Mouse (Mus musculus): ENCODE data around the gene Slc6a1.

The Slc6a1 gene

GRCm38 (mm10) chr6:114282469-114283277, at the start of gene Slc6a1:
TSS of gene Slc6a1 (plus strand) at chr6:114282635.
- DNase-seq (ENCODE audit: low read depth, low spot score), result peak; percentile 81

DNA sequence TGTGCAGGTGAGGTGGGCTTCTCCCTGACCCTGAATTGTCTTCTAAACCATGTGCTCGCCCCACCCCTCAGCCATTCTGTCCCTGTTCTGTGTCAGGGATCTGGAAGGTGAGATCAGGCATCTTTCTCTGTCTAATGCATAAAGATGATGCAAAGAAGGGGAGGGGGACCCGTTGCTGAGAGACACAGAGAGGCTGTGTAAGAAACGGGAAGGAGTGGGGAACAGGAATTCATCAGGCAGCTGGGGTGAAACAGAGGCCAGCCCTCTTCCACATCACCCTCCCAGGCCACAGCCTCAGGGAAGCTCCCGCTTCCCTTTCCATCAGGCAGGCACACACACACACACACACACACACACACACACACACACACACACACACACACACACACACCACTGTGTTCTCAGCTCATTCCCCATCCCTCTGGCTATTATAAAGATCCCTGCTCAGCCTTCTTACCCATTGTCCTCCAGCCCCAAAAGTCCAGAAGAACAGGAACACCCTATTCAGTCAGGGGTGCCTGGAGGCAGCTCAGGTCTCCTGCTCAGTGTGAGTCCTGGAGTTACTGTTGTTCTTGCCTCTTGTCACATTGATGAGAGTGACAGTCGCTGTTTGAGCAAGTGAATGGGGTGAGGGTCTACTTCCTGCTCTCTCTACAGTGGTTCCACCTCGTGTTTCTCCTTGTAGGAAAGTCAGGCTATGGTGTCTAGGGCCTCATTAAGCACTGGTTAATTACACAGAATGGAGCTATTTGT, 43.4 kb upstream of the Slc6a1 start:
- peak; percentile 53 for DNase-seq (ENCODE audit: low read depth, low spot score)

DNA sequence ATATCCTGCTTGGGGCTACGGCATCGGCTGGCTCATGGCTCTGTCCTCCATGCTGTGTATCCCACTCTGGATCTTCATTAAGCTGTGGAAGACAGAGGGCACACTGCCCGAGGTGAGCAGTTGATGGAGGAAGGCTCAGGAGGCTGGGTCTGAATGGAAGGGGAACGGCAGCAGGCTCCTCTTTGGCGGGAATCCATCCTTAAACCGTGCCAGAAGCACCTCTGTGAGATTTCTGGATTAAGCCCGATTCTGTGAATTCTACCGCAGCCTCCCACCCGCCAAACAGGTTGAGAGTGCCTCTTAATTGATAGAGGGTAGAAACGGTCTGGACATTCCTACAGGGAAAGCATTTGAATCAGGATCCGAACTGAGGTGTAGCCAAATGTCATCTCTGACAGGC, 36.8 kb upstream of the Slc6a1 start:
- DNase-seq (ENCODE audit: low read depth, low spot score), result no peak

GRCm38 (mm10) chr6:114250311-114250710, 32.1 kb upstream of the Slc6a1 start:
- peak; percentile 82 for DNase-seq (ENCODE audit: low read depth, low spot score)

DNA sequence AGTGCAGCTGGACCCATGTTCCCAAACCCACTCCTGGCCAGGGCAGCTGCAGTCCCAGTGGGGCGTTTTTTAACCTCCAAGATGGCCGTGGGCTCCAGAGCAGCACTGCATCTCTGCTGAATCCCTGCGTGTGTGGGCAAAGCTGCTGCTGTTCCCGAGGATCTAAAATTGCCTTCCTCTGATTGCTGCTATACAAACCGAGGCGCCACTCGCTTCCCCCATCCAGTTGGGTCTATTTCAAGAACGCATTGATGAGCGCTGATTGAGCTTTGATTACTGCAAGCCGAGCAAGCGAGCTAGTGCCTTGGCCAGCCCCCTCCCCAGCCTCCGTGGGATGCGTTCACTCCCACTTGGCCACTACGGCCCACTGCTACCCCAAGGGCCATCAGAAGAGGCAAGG, 27.5 kb upstream of the Slc6a1 start:
- peak; percentile 80 for DNase-seq (ENCODE audit: low read depth, low spot score)

DNA sequence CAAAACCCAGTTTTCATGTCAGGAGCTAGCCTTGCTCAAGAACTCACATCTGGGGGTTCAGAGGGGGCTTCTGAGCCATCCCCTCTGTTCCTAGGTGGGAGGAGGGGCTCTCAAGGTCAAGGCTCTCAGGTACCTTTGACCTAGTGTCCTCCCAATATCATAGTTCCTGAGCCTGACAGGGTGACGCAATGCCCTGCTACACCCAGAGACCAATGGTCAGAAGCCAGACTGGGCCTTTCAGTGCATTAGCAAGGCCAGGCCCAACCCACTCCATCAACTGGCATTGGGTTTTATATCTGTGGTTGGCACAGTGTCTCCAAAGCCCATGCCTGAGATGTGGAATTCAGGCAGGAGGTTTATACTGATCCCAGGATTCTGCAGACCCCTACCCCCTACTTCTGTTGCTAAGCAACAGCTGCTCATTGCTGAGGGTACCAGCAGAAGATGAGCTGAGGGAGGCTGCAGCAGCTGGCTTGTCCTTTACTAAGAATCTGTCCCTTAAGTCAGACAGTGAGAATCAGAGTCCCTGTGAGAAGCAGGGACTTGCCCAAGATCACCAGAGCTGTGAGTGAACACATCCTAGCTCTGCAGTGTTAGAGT, 24.6 kb upstream of the Slc6a1 start:
- DNase-seq (ENCODE audit: low read depth, low spot score), result no peak

- no peak for DNase-seq (ENCODE audit: low read depth, low spot score)
Observed at GRCm38 (mm10) chr6:114258661-114259193, 23.7 kb upstream of the Slc6a1 start.

- peak; percentile 37 for DNase-seq (ENCODE audit: low read depth, low spot score)
Observed at GRCm38 (mm10) chr6:114261609-114262008, 20.8 kb upstream of the Slc6a1 start.

DNA sequence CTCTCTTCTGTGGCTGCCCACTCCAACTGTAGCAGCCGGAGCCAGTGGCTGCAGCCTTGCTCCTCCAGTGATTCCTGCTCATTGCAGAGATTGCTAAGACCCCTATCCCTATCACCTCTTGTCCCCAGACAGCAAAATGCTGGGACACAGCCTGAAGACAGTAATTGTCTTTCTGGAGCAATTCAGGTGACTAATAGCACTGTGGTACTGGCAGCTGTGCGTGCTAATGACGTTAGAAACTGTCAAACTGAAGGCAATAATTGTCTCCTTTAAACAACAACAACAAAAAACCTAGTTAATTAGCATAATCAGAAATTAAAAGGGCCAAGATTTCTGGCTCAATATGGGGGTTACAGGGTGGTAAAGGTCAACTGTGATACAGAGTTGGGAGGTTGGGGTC, 18.4 kb upstream of the Slc6a1 start:
- DNase-seq (ENCODE audit: low read depth, low spot score), result no peak

- peak; percentile 26 for DNase-seq (ENCODE audit: low read depth, low spot score)
Observed at GRCm38 (mm10) chr6:114264426-114264825, 18.0 kb upstream of the Slc6a1 start.

- DNase-seq (ENCODE audit: low read depth, low spot score), result no peak
Observed at GRCm38 (mm10) chr6:114266273-114266672, 16.2 kb upstream of the Slc6a1 start.

DNA sequence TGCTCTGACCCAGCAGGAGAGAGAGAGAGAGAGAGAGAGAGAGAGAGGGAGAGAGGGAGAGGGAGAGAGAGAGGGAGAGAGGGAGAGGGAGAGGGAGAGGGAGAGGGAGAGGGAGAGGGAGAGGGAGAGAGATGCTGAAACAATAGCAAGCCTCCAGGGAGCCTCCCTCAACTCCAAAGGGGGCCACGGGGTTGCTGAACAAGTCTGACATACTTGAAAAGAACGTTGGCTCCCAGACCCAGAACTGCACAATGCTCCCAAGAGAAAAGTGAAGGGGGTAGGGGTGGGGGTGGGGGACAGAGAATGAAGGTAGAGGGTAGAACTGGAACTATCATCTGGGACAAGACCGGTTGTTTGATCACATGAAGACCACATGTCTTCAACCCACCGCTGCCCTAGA, 14.5 kb upstream of the Slc6a1 start:
- no peak for DNase-seq (ENCODE audit: low read depth, low spot score)

DNA sequence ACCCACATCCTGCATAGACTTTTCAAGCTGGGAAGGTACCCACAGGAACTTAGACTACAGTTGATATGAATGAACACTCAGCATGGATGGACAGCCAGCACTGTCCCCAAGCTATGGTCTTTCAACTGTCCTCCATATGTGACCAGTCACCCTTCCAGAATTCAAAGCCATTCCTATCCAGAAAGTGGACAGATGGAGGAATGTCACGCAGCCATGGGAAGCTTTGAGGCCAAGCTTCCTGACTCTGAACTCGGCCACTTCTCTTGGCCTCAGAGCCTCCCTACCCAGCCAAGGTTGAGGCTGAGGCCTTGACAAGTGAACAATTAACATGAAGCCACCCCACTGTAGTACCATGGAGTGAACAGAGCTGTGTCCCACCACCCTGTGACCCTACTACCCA, 12.8 kb upstream of the Slc6a1 start:
- peak; percentile 72 for DNase-seq (ENCODE audit: low read depth, low spot score)

DNA sequence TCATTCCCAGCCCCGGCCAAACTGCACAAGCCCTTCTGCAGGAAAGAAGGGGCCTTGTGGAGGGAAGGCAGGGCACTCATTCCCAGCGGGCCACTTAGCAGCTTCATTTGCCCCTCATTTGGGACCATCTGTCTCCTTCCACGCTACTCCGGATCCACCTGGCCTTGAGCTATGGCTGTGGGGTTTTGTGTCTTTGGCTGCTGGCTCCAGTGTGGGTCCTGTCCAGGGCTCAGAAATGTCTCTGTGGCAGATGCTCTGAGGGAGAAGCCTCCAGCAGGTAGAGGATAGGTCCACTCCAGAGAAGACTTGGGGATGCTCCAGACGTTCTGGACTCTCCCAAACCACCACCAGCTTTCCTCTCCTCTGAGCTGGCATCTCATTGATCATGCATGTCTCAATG, 11.6 kb upstream of the Slc6a1 start:
- peak; percentile 53 for DNase-seq (ENCODE audit: low read depth, low spot score)

- DNase-seq (ENCODE audit: low read depth, low spot score), result peak; percentile 82
Observed at GRCm38 (mm10) chr6:114272279-114272678, 10.2 kb upstream of the Slc6a1 start.

GRCm38 (mm10) chr6:114273997-114274728, 8.3 kb upstream of the Slc6a1 start:
- no peak for DNase-seq (ENCODE audit: low read depth, low spot score)

GRCm38 (mm10) chr6:114275800-114276199, 6.6 kb upstream of the Slc6a1 start:
- no peak for DNase-seq (ENCODE audit: low read depth, low spot score)

DNA sequence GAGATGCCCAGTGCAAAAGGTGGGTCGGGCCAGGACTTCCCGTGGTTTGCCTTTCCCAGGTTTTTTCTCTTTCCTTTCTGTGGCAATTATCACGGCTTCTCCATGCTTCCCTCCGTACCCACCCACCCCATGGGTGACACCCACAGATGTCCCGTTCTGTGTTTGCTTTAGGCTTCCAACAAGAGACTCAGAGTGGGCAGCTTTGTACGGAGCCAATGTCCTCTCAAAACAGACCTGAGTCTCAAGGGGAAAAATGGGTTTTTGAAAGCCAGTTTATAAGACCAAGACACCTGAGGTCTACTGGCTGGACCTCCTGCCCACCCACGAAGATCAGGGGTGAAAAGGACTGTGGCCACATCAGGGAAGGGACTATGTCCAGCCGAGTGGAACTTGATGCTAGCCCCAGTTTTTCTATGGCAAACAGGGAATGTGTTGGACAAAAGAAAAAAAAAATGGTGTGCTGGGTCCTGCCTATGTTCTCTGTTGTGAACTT, 889 bp downstream of the Slc6a1 start:
- DNase-seq (ENCODE audit: low read depth, low spot score), result no peak

DNA sequence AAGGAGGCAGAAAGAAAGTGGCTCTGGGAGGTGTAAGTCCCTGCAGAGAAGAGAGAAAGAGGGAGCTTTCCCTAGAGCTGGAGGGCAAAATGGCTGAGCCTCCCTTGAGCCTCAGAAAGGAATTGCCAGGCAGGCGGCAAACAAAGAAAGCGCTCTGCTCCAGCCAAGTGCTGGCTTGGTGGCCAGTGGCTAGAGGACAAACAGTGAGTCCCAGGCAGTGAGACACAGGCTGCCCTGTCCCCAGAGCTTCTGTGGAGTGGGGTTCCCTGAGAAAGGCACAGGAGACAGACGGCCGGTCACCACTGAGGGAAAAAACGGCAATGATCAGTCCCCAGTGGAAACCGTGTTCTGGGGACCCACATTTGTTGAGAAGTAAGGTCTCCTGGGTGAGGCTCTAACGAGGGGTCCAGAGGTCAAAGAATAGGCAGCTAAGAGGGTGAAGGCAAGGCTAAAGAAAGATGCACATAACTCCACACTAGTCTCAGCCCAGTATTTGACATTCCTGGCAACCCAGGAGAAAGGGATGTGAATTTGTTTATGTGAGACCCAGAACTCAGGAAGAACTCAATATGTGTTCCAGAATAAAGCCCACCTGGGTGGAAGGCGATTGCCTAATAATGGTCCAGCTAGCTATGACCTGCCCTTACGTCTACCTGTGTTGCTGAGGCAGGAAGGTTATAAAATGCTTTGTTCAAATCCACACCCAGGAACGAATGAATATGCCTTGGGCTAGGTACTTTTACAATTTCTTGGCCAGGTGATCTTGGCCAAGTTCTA, 1.7 kb downstream of the Slc6a1 start:
- DNase-seq (ENCODE audit: low read depth, low spot score), result peak; percentile 80

- peak; percentile 57 for DNase-seq (ENCODE audit: low read depth, low spot score)
Observed at GRCm38 (mm10) chr6:114285424-114285823, 3.0 kb downstream of the Slc6a1 start.

GRCm38 (mm10) chr6:114289106-114289505, 6.7 kb downstream of the Slc6a1 start:
- DNase-seq (ENCODE audit: low read depth, low spot score), result peak; percentile 51
